ENCODE assay signal across 11 mouse cellular contexts in genomic region chr11:54812812-54813516, GRCm38 (mm10). TPM values are rescaled to one million over a fixed set of nuclear protein-coding genes. Genes with fewer than 3 reads are reported as not detected.
DNase-seq lines count a peak whose midpoint lies in the region; ATAC-seq lines count a peak whose summit lies in the region.
"Had no signal": no experiment of that assay in that cellular context is flagged by ENCODE, and none has a peak within 500 bp of the region (broad histone marks: within the 10 kb centered on the region; RNA-seq: fewer than 3 reads in every experiment).

No protein-coding gene starts in this region.

- H3K4me2 ChIP-seq in neural tube, embryonic 15.5 days, result no peak overlapping the region
- H3K4me2 ChIP-seq: liver, embryonic 13.5 days had no signal

- H3K27ac ChIP-seq in neural tube, embryonic 15.5 days (replicated peaks), result peak overlapping the region; percentile 41
- H3K27ac ChIP-seq: heart, adult 2 months; liver, embryonic 13.5 days had no signal

- H3K4me3 ChIP-seq in neural tube, embryonic 15.5 days (replicated peaks), result no peak overlapping the region
- H3K4me3 ChIP-seq: heart, adult 2 months; liver, embryonic 13.5 days had no signal

- peak; percentile 23 for DNase-seq in heart, adult 8-10 months (ENCODE audit: low spot score)
- no peak for DNase-seq in heart, postnatal 25 days (ENCODE audit: low spot score)
- DNase-seq in frontal cortex, postnatal 10 days (ENCODE audit: low spot score in 2 of 2), result peak; percentile 37 to 58
- peak; percentile 64 to 90 for DNase-seq in left cerebral cortex, postnatal 14 days (ENCODE audit: low spot score in 2 of 2)
- DNase-seq in ovary, postnatal 10 days (ENCODE audit: low spot score), result no peak
- no peak for DNase-seq in adrenal gland, adult (ENCODE audit: inconsistent age in 2 of 2, low spot score in 1 of 2)
- DNase-seq in liver, result no peak
- DNase-seq: adrenal gland, postnatal 36 days; liver, embryonic 13.5 days had no signal

- no peaks in the 10 kb centered on the region for H3K9me3 ChIP-seq in neural tube, embryonic 15.5 days (replicated peaks)
- H3K9me3 ChIP-seq: liver, embryonic 13.5 days had no signal

- H3K9ac ChIP-seq in neural tube, embryonic 15.5 days (replicated peaks), result no peak overlapping the region
- H3K9ac ChIP-seq: liver, embryonic 13.5 days had no signal

- ATAC-seq in neural tube, embryonic 15.5 days (ENCODE audit: low FRiP score), result no peak

- WGBS in neural tube, embryonic 15.5 days, result 17% methylated on average over 8 of the region's 8 CpGs

- intact Hi-C loops in heart, postnatal 25 days (cut with DNase I), result no loop called here
- intact Hi-C loops in left cerebral cortex, postnatal 14 days (cut with DNase I), result no loop called here

- peaks cover 16% of the 10 kb centered on the region; the same call in 1 of the 2 replicates for H3K4me1 ChIP-seq in neural tube, embryonic 15.5 days

- H3K36me3 ChIP-seq in neural tube, embryonic 15.5 days, result no peaks in the 10 kb centered on the region
- H3K36me3 ChIP-seq: liver, embryonic 13.5 days had no signal

- H3K27me3 ChIP-seq in neural tube, embryonic 15.5 days (replicated peaks), result no peaks in the 10 kb centered on the region
- H3K27me3 ChIP-seq: liver, embryonic 13.5 days had no signal

RNA-seq across cellular contexts. Expression of gene Cdc42se2, which starts 25.5 kb away (rescaled TPM):
- total RNA-seq in heart, adult 8-10 months (2022), result 10 to 100 TPM; 20.1 to 22.6 (median 21.7) TPM
- total RNA-seq in heart, postnatal 25 days (2021), result 10 to 100 TPM; 25.8 to 29.0 TPM
- 100 to 1,000 TPM; 175 to 185 TPM for total RNA-seq in left cerebral cortex, postnatal 14 days (2021)
- polyA plus RNA-seq in neural tube, embryonic 15.5 days (2015; fragmentation: Nextera tagmentation; extraction: Ambion mirVana), result 120 and 130 TPM in 2 replicates

RNA-seq across cellular contexts. Expression of gene Lyrm7, which starts 47.8 kb away (rescaled TPM):
- 10 to 100 TPM; 35.9 to 40.2 (median 39.3) TPM for total RNA-seq in heart, adult 8-10 months (2022)
- 10 to 100 TPM; 34.6 to 47.1 TPM for total RNA-seq in heart, postnatal 25 days (2021)
- total RNA-seq in left cerebral cortex, postnatal 14 days (2021), result 10 to 100 TPM; 19.5 to 25.9 TPM
- polyA plus RNA-seq in neural tube, embryonic 15.5 days (2015; fragmentation: Nextera tagmentation; extraction: Ambion mirVana), result 10.5 and 11.8 TPM in 2 replicates

RNA-seq across cellular contexts. Expression of gene Hint1, which starts 53.2 kb away (rescaled TPM):
- 100 to 1,000 TPM; 213 to 341 (median 275) TPM for total RNA-seq in heart, adult 8-10 months (2022)
- total RNA-seq in heart, postnatal 25 days (2021), result 100 to 1,000 TPM; 290 to 301 TPM
- total RNA-seq in left cerebral cortex, postnatal 14 days (2021), result 100 to 1,000 TPM; 276 TPM
- polyA plus RNA-seq in neural tube, embryonic 15.5 days (2015; fragmentation: Nextera tagmentation; extraction: Ambion mirVana), result 794 and 878 TPM in 2 replicates

Comparison
In these comparisons a context has a peak if more than half of its experiments do, and no peak if none do; other contexts are left out.
1. DNase-seq: peak in heart, adult 8-10 months (single experiment), frontal cortex, postnatal 10 days (2 of 2) and left cerebral cortex, postnatal 14 days (2 of 2); none in heart, postnatal 25 days (single experiment), ovary, postnatal 10 days (single experiment), adrenal gland, adult (0 of 2) and liver (single experiment).
2. RNA of gene Cdc42se2, which starts 25.5 kb away (total RNA-seq): 175 to 185 TPM in left cerebral cortex, postnatal 14 days; 25.8 to 29.0 TPM in heart, postnatal 25 days and 20.1 to 22.6 TPM in heart, adult 8-10 months; every median in the first group is over 4 times any median in the second.